Mouse (Mus musculus): ENCODE results near the gene Map1lc3a. TPM values are rescaled to one million over a fixed set of nuclear protein-coding genes. Genes with fewer than 3 reads are reported as not detected.
A peak's percentile ranks its signal among the peaks of the same experiment; 100 is the strongest.

Map1lc3a gene
- polyA plus RNA-seq (2011; ENCODE audit: insufficient read depth, insufficient read length, low read depth, missing spikeins): 51.5 and 59.2 TPM in 2 replicates

DNA sequence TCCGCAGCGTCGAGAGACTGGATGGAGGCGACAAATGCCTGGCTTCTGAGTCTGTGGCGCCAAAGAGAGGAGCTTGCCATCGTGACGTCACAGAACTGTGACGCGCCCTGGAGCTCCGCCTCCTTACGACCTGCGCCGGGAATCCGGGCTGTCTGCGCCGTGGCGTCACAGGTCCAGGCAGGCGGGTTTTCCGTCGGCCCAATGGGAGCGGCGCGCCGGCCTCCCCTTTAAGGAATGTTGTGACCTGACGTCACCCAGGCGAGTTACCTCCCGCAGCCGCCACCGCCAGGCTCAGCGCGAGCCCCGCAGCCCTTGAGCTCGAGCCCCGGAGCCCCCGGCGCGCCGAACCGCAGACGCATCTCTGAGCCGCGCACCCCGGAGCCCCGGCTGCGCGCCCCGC, at the start of gene Map1lc3a:
Gene Map1lc3a (plus strand): TSS at position 103 of the 400 bp plus-strand sequence.
- no peak within 1 kb of the TSS for H3K27ac ChIP-seq (ENCODE audit: insufficient read depth, low read length)
- peak within 1 kb of the TSS; percentile 65 for H3K4me3 ChIP-seq (ENCODE audit: low read depth, low read length)
- H3K27me3 ChIP-seq (ENCODE audit: control insufficient read depth, insufficient read depth, low read length, poor library complexity, severe bottlenecking): no peaks in the 10 kb centered on the region
- H3K9ac ChIP-seq (ENCODE audit: low read depth, poor library complexity, severe bottlenecking): peak within 1 kb of the TSS; percentile 66
- no peak for TF ChIP-seq CTCF (IDR thresholded peaks at IDR 0.05; ENCODE audit: low read depth, low read length)
- TF ChIP-seq POLR2A (IDR thresholded peaks at IDR 0.05; ENCODE audit: insufficient read depth, low read length): no peak
- TF ChIP-seq EP300 (IDR thresholded peaks at IDR 0.05; ENCODE audit: insufficient read depth, low read depth, low read length): no peak
- H3K36me3 ChIP-seq (ENCODE audit: control insufficient read depth, insufficient read depth, low read length, poor library complexity, severe bottlenecking): no peaks in the 10 kb centered on the region
- H3K4me1 ChIP-seq (ENCODE audit: control insufficient read depth, insufficient read depth, low read length): no peaks in the 10 kb centered on the region
- H3K9me3 ChIP-seq (replicated peaks; ENCODE audit: control insufficient read depth, insufficient read depth, low read length, poor library complexity, severe bottlenecking): no peaks in the 10 kb centered on the region

DNA sequence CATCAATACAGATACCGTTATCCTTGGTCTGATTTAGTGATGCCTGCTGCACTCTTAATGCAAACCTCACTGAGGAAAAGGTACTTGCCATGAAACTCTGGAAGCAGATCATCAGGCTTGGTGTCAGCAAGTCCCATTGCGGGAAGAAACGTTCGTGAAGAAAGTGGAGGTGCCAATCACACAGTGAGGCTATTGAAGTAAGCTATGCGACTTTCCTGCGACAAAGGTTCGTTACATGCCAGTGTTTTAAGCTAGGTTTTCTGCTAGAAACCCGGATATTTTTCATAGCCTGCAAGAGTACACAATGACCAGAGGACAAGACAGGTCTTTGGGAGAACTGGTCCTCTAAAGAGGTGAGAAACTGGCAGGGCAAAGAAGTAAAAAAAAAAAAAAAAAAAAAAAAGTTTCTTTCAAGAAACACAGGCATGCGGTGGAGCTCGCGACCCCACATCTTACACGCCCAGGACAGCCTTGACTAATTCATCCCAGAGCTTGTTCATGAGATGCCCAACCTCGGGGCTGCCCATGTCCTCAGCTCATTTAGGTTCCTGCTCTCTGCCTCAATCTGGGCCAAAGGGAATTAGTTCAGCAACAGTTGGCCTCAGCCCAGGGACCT, 40.2 kb upstream of the Map1lc3a start:
- no peaks in the 10 kb centered on the region for H3K9me3 ChIP-seq (replicated peaks; ENCODE audit: control insufficient read depth, insufficient read depth, low read length, poor library complexity, severe bottlenecking)
- no peaks in the 10 kb centered on the region for H3K4me1 ChIP-seq (ENCODE audit: control insufficient read depth, insufficient read depth, low read length)
- TF ChIP-seq CTCF (IDR thresholded peaks at IDR 0.05; ENCODE audit: low read depth, low read length) (no peak), POLR2A (IDR thresholded peaks at IDR 0.05; ENCODE audit: insufficient read depth, low read length) (no peak)
- no peak overlapping the region for H3K27ac ChIP-seq (ENCODE audit: insufficient read depth, low read length)
- peak overlapping the region; percentile 93 for H3K4me3 ChIP-seq (ENCODE audit: low read depth, low read length)
- H3K36me3 ChIP-seq (ENCODE audit: control insufficient read depth, insufficient read depth, low read length, poor library complexity, severe bottlenecking): no peaks in the 10 kb centered on the region
- H3K27me3 ChIP-seq (ENCODE audit: control insufficient read depth, insufficient read depth, low read length, poor library complexity, severe bottlenecking): no peaks in the 10 kb centered on the region
- peak overlapping the region; percentile 74 for H3K9ac ChIP-seq (ENCODE audit: low read depth, poor library complexity, severe bottlenecking)

DNA sequence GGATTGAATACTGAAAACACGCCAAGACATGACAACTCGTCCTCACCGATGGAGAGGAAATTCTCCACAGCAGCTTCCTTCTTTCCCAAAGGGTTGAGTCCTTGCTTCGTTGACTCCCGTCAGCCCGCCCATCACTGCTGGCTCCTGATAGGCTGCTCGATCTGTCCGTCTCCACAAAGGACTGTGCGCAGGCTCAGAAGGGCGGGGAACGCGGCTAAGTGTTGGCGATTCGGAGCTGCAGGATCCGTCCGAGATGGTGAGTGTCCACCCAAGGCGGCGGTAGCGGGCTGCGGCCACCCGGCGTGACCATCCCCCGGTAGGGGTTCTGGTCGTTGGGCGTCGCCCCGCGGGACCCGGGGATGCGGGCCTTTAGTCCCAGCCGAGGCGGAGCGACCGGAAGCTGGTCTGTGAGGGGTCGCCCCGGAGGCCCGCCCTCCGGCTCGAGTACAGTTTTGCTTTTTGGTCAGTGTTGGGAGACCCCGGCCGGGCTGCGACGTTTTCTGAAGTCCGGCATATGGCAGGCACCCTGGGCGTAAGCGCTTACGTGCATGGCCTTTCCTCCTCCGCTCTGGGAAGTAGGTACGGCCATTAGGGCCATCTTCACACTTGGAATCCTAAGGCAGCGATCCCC, 39.6 kb upstream of the Map1lc3a start, which contains the start of gene Dynlrb1:
Gene Dynlrb1 (plus strand): TSS at position 172 of the 631 bp plus-strand sequence.
- Histone ChIP-seq H3K36me3 (ENCODE audit: control insufficient read depth, insufficient read depth, low read length, poor library complexity, severe bottlenecking) (no peaks in the 10 kb centered on the region), H3K27me3 (ENCODE audit: control insufficient read depth, insufficient read depth, low read length, poor library complexity, severe bottlenecking) (no peaks in the 10 kb centered on the region), H3K4me1 (ENCODE audit: control insufficient read depth, insufficient read depth, low read length) (no peaks in the 10 kb centered on the region), H3K27ac (ENCODE audit: insufficient read depth, low read length) (no peak within 1 kb of the TSS), H3K9ac (ENCODE audit: low read depth, poor library complexity, severe bottlenecking) (peak within 1 kb of the TSS; percentile 74), H3K4me3 (ENCODE audit: low read depth, low read length) (peak within 1 kb of the TSS; percentile 93), H3K9me3 (replicated peaks; ENCODE audit: control insufficient read depth, insufficient read depth, low read length, poor library complexity, severe bottlenecking) (no peaks in the 10 kb centered on the region)
- TF ChIP-seq POLR2A (IDR thresholded peaks at IDR 0.05; ENCODE audit: insufficient read depth, low read length) (peak; percentile 83), CTCF (IDR thresholded peaks at IDR 0.05; ENCODE audit: low read depth, low read length) (no peak), EP300 (IDR thresholded peaks at IDR 0.05; ENCODE audit: insufficient read depth, low read depth, low read length) (no peak)

DNA sequence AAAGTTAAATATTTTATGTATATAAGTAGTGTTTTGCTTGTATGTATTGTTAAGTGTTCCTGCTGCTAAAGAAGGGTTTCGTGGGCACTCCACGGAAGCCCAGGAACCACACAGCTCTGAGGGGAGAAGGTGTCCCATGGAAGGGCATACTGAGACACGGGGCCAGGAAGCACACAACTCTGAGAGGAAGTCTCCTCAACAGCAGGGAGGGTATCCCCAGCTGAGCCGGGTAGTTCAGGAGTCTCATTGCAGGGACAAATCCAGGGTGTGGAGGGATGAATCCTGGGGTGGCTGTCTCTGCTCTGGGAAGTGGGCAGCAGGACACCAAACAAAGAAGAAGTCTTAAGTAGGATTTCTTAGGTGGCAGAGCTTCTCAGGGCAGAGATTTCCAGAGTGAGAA, 38.8 kb upstream of the Map1lc3a start:
- Histone ChIP-seq H3K27me3 (ENCODE audit: control insufficient read depth, insufficient read depth, low read length, poor library complexity, severe bottlenecking) (no peaks in the 10 kb centered on the region), H3K4me3 (ENCODE audit: low read depth, low read length) (peak overlapping the region; percentile 40), H3K36me3 (ENCODE audit: control insufficient read depth, insufficient read depth, low read length, poor library complexity, severe bottlenecking) (no peaks in the 10 kb centered on the region), H3K4me1 (ENCODE audit: control insufficient read depth, insufficient read depth, low read length) (no peaks in the 10 kb centered on the region), H3K9me3 (replicated peaks; ENCODE audit: control insufficient read depth, insufficient read depth, low read length, poor library complexity, severe bottlenecking) (no peaks in the 10 kb centered on the region), H3K27ac (ENCODE audit: insufficient read depth, low read length) (no peak overlapping the region), H3K9ac (ENCODE audit: low read depth, poor library complexity, severe bottlenecking) (peak overlapping the region; percentile 74)
- no peak for TF ChIP-seq POLR2A (IDR thresholded peaks at IDR 0.05; ENCODE audit: insufficient read depth, low read length)

DNA sequence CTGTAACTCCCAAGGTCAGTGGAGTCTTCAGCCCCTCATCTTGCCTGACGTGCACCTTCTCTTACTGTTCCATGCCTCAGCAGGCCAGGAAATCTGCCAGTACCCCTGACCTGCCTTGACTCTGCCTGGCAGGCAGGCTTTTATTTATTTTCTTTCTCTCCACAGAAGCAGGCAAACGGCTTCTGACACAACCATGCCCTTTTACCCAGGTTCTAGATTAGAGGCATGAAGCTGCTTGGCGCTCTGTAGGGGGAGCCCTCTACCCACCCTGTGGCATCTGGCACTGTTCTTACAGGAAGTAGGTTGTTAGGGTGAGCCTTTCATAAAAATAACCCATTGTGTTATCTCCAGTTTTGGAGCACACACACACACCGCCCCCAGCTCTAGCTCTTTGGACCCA, 35.2 kb upstream of the Map1lc3a start:
- H3K27me3 ChIP-seq (ENCODE audit: control insufficient read depth, insufficient read depth, low read length, poor library complexity, severe bottlenecking): no peaks in the 10 kb centered on the region
- H3K4me3 ChIP-seq (ENCODE audit: low read depth, low read length): no peak overlapping the region
- H3K4me1 ChIP-seq (ENCODE audit: control insufficient read depth, insufficient read depth, low read length): no peaks in the 10 kb centered on the region
- H3K9ac ChIP-seq (ENCODE audit: low read depth, poor library complexity, severe bottlenecking): no peak overlapping the region
- H3K9me3 ChIP-seq (replicated peaks; ENCODE audit: control insufficient read depth, insufficient read depth, low read length, poor library complexity, severe bottlenecking): no peaks in the 10 kb centered on the region
- no peak for TF ChIP-seq EP300 (IDR thresholded peaks at IDR 0.05; ENCODE audit: insufficient read depth, low read depth, low read length)
- peak; percentile 33 for TF ChIP-seq CTCF (IDR thresholded peaks at IDR 0.05; ENCODE audit: low read depth, low read length)
- no peak overlapping the region for H3K27ac ChIP-seq (ENCODE audit: insufficient read depth, low read length)
- H3K36me3 ChIP-seq (ENCODE audit: control insufficient read depth, insufficient read depth, low read length, poor library complexity, severe bottlenecking): peaks cover 6% of the 10 kb centered on the region; the same call in 1 of the 2 replicates

DNA sequence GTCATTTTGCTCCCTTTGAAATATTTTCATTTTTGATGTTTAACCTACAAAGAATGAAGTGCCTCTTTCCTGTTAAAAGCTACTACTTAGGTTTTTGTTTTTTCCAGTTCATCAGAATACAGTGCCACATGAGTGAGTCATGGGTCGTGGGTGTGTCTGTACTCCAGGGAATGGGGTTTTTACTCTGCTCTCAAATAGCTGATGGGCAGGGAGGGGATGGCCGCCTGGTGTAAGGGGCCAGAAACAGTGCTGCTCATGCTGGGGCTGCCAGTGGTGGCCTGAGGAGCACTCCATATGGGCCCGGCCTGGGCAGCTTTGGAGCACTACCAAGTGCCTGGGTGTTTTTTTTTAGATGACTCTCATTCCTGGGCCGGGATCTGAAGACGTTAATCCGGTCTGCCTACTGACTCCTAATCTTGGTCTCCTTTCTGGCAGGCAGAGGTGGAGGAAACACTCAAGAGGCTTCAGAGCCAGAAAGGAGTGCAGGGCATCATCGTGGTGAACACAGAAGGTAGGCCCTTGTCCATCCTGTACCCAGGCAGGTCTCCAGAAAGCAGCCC, 33.7 kb upstream of the Map1lc3a start:
- TF ChIP-seq CTCF (IDR thresholded peaks at IDR 0.05; ENCODE audit: low read depth, low read length) (no peak), POLR2A (IDR thresholded peaks at IDR 0.05; ENCODE audit: insufficient read depth, low read length) (no peak), EP300 (IDR thresholded peaks at IDR 0.05; ENCODE audit: insufficient read depth, low read depth, low read length) (no peak)
- Histone ChIP-seq H3K9me3 (replicated peaks; ENCODE audit: control insufficient read depth, insufficient read depth, low read length, poor library complexity, severe bottlenecking) (no peaks in the 10 kb centered on the region), H3K36me3 (ENCODE audit: control insufficient read depth, insufficient read depth, low read length, poor library complexity, severe bottlenecking) (peaks cover 6% of the 10 kb centered on the region; the same call in 1 of the 2 replicates), H3K4me1 (ENCODE audit: control insufficient read depth, insufficient read depth, low read length) (no peaks in the 10 kb centered on the region), H3K27me3 (ENCODE audit: control insufficient read depth, insufficient read depth, low read length, poor library complexity, severe bottlenecking) (no peaks in the 10 kb centered on the region), H3K9ac (ENCODE audit: low read depth, poor library complexity, severe bottlenecking) (no peak overlapping the region), H3K27ac (ENCODE audit: insufficient read depth, low read length) (no peak overlapping the region), H3K4me3 (ENCODE audit: low read depth, low read length) (no peak overlapping the region)
